Mouse (Mus musculus): ENCODE results near the gene Lrrc4b.

Gene Lrrc4b

GRCm38 (mm10) chr7:44487936-44488335, 59.1 kb downstream of the Lrrc4b start:
- no peak for DNase-seq (ENCODE audit: low spot score)

- DNase-seq (ENCODE audit: low spot score) = no peak
These were observed 59.7 kb downstream of the Lrrc4b start for GRCm38 (mm10) chr7:44488545-44488944.

- DNase-seq (ENCODE audit: low spot score) = no peak
These were observed 61.5 kb downstream of the Lrrc4b start for GRCm38 (mm10) chr7:44490281-44490680.

- no peak for DNase-seq (ENCODE audit: low spot score)
These were observed 62.6 kb downstream of the Lrrc4b start for GRCm38 (mm10) chr7:44491391-44491790.

GRCm38 (mm10) chr7:44492166-44492826, 63.5 kb downstream of the Lrrc4b start:
- DNase-seq (ENCODE audit: low spot score) = no peak

- no peak for DNase-seq (ENCODE audit: low spot score)
These were observed 65.9 kb downstream of the Lrrc4b start for GRCm38 (mm10) chr7:44494681-44495080.

- DNase-seq (ENCODE audit: low spot score) = no peak
These were observed 66.3 kb downstream of the Lrrc4b start for GRCm38 (mm10) chr7:44495086-44495485.

GRCm38 (mm10) chr7:44495992-44496770, 67.4 kb downstream of the Lrrc4b start, which contains the start of the genes Emc10 and Fam71e1:
Emc10 (minus strand) TSS chr7:44496529.
Fam71e1 (plus strand) TSS chr7:44496581.
- DNase-seq (ENCODE audit: low spot score) = peak; percentile 96

- DNase-seq (ENCODE audit: low spot score) = no peak
These were observed 67.9 kb downstream of the Lrrc4b start for GRCm38 (mm10) chr7:44496771-44497109.

GRCm38 (mm10) chr7:44497361-44498055, 68.7 kb downstream of the Lrrc4b start:
- no peak for DNase-seq (ENCODE audit: low spot score)

- DNase-seq (ENCODE audit: low spot score) = no peak
These were observed 70.1 kb downstream of the Lrrc4b start for GRCm38 (mm10) chr7:44498922-44499321.

GRCm38 (mm10) chr7:44500046-44500445, 71.2 kb downstream of the Lrrc4b start:
- DNase-seq (ENCODE audit: low spot score) = no peak

GRCm38 (mm10) chr7:44501563-44502115, 72.8 kb downstream of the Lrrc4b start:
- peak; percentile 66 for DNase-seq (ENCODE audit: low spot score)

GRCm38 (mm10) chr7:44507491-44507890, 78.7 kb downstream of the Lrrc4b start:
- DNase-seq (ENCODE audit: low spot score) = no peak

All from urinary bladder, postnatal 25 days (tissue).